Mouse (Mus musculus) ES-Bruce4 (cell line): Measurements from ENCODE around the gene Lpin2. TPM values are rescaled to one million over a fixed set of nuclear protein-coding genes. Genes with fewer than 3 reads are reported as not detected.

Experiments
- H3K27ac ChIP-seq: 2 replicates; pipeline ENCODE4 v1.5.1; 2012; ENCODE audit warnings: low read length, inconsistent platforms; ENCODE audit not compliant: insufficient read depth
- H3K27me3 ChIP-seq: 2 replicates; pipeline ENCODE4 v1.6.1; 2012; ENCODE audit warnings: mild to moderate bottlenecking, low read length, inconsistent platforms; ENCODE audit not compliant: control insufficient read depth, poor library complexity, insufficient read depth, severe bottlenecking
- H3K36me3 ChIP-seq: 2 replicates; pipeline ENCODE4 v1.6.1; 2012; ENCODE audit warnings: inconsistent platforms, mild to moderate bottlenecking, low read length, moderate library complexity; ENCODE audit not compliant: control insufficient read depth, poor library complexity, insufficient read depth, severe bottlenecking
- H3K4me1 ChIP-seq: one replicate; pipeline ENCODE4 v1.8.1; 2011; ENCODE audit warnings: low read length; ENCODE audit not compliant: control insufficient read depth, insufficient read depth
- H3K4me3 ChIP-seq: 2 replicates; pipeline ENCODE4 v1.5.1; 2011; ENCODE audit warnings: low read depth, mild to moderate bottlenecking, low read length
- H3K9ac ChIP-seq: 2 replicates; pipeline ENCODE4 v1.6.1; 2012; ENCODE audit warnings: low read depth, mild to moderate bottlenecking, inconsistent platforms; ENCODE audit not compliant: poor library complexity, severe bottlenecking
- H3K9me3 ChIP-seq: replicated peaks from 2 replicates; pipeline ENCODE4 v1.6.1; 2012; ENCODE audit warnings: mild to moderate bottlenecking, low read length, inconsistent platforms; ENCODE audit not compliant: control insufficient read depth, poor library complexity, insufficient read depth, severe bottlenecking
- CTCF ChIP-seq: IDR thresholded peaks from one replicate; pipeline ENCODE4 v1.8.1; 2011; ENCODE audit warnings: low read depth, low read length
- EP300 ChIP-seq: IDR thresholded peaks from 2 replicates; pipeline ENCODE4 v1.6.1; 2011; ENCODE audit warnings: low read depth, low read length; ENCODE audit not compliant: insufficient read depth
- POLR2A ChIP-seq: IDR thresholded peaks from one replicate; pipeline ENCODE4 v1.8.1; 2011; ENCODE audit warnings: low read length; ENCODE audit not compliant: insufficient read depth
- polyA plus RNA-seq: library from polyadenylated mRNA; stranded (reverse); fragments of >200 nt; gene quantifications from 2 replicates; pipeline ENCODE4 v1.2.4, GENCODE M21; 2011; ENCODE audit warnings: low read depth; ENCODE audit not compliant: missing spikeins, insufficient read depth, insufficient read length

The Lpin2 gene
- polyA plus RNA-seq, 1 experiment = 19.2 TPM

GRCm38 (mm10) chr17:71254736-71255135, 72.4 kb downstream of the Lpin2 start:
- H3K9ac ChIP-seq = no peak overlapping the region
- no peaks in the 10 kb centered on the region for H3K27me3 ChIP-seq
- H3K4me1 ChIP-seq = no peaks in the 10 kb centered on the region
- peak; percentile 26 for TF ChIP-seq CTCF
- TF ChIP-seq POLR2A = no peak
- no peak for TF ChIP-seq EP300
- H3K9me3 ChIP-seq = no peaks in the 10 kb centered on the region
- no peak overlapping the region for H3K4me3 ChIP-seq
- H3K36me3 ChIP-seq = no peaks in the 10 kb centered on the region
- no peak overlapping the region for H3K27ac ChIP-seq

DNA sequence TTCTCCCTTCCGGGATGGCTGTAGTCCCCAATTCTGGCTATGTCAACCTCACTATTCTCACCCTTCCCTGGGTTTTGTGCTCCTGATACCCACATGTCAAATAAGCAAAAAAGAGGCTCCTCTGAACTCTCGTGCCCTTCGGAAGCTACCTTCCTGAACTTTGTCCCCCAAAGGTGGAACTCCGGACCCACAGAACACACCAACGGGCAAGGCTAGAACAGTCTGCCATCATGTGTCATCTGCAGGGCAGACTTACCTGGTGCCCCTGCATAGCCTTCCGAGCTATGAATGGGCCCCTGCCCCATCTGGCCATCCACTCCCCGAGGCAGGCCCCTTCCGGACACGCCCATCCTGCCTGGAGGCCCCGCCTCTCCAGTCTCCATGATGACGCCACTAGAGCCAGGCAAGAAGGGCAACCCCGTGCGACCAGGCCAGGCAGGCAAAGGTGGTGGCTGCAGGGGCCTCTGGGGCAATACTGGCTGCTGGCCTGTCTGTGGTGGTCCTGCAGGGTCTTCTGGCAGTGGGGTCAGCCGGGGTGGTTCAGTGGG, 73.8 kb downstream of the Lpin2 start:
- TF ChIP-seq CTCF (no peak), EP300 (no peak), POLR2A (no peak)
- H3K4me3 ChIP-seq = no peak overlapping the region
- no peaks in the 10 kb centered on the region for H3K27me3 ChIP-seq
- H3K9ac ChIP-seq = no peak overlapping the region
- no peaks in the 10 kb centered on the region for H3K9me3 ChIP-seq
- no peak overlapping the region for H3K27ac ChIP-seq
- H3K4me1 ChIP-seq = no peaks in the 10 kb centered on the region
- no peaks in the 10 kb centered on the region for H3K36me3 ChIP-seq

DNA sequence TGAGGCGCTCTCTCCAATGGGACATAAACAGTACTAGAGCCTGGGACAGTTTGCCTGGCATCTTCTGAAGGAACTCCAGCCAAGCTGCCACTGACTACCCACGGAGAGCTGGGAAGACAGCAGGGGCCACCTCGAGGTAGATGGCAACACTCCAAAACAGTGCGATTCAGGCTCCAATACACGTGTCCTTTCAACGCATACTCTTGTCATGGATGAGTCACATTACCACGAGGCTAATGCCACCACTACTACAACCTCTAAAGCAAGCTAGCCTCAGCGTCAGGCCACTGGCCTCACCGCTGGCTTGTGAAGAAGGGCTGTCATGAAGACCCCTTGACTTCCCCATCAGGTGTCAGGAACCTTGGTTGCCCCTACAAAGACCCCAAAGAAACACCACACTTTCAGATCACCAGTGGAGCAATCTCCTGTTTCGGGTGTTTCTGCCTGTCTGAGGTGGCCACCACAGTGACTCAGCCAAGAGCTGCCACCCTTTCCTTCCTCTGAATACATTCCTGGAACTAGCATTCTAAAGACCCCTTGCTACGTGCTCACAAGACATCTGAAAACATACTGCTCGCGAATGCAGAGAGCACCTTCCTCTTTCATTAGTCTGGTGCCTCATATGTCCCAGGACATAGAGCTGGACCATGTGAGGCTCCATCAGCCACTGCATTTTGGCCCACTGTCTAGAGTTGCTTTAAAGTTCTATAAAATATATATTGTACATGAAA, 74.6 kb downstream of the Lpin2 start:
- Histone ChIP-seq H3K9ac (no peak overlapping the region), H3K4me3 (no peak overlapping the region), H3K4me1 (no peaks in the 10 kb centered on the region), H3K9me3 (no peaks in the 10 kb centered on the region), H3K27me3 (no peaks in the 10 kb centered on the region), H3K36me3 (no peaks in the 10 kb centered on the region), H3K27ac (no peak overlapping the region)
- TF ChIP-seq CTCF = no peak

- TF ChIP-seq EP300 = no peak
- no peak for TF ChIP-seq CTCF
- no peak for TF ChIP-seq POLR2A
- H3K9ac ChIP-seq = no peak overlapping the region
- H3K4me1 ChIP-seq = no peaks in the 10 kb centered on the region
- no peaks in the 10 kb centered on the region for H3K36me3 ChIP-seq
- no peaks in the 10 kb centered on the region for H3K27me3 ChIP-seq
- no peaks in the 10 kb centered on the region for H3K9me3 ChIP-seq
- no peak overlapping the region for H3K27ac ChIP-seq
- no peak overlapping the region for H3K4me3 ChIP-seq
These were observed 77.4 kb downstream of the Lpin2 start for GRCm38 (mm10) chr17:71259727-71260126.

GRCm38 (mm10) chr17:71260658-71261057, 78.3 kb downstream of the Lpin2 start:
- Histone ChIP-seq H3K9ac (no peak overlapping the region), H3K27ac (no peak overlapping the region), H3K27me3 (no peaks in the 10 kb centered on the region), H3K4me1 (no peaks in the 10 kb centered on the region), H3K36me3 (no peaks in the 10 kb centered on the region), H3K4me3 (no peak overlapping the region), H3K9me3 (no peaks in the 10 kb centered on the region)
- TF ChIP-seq CTCF (peak; percentile 46), EP300 (no peak)

DNA sequence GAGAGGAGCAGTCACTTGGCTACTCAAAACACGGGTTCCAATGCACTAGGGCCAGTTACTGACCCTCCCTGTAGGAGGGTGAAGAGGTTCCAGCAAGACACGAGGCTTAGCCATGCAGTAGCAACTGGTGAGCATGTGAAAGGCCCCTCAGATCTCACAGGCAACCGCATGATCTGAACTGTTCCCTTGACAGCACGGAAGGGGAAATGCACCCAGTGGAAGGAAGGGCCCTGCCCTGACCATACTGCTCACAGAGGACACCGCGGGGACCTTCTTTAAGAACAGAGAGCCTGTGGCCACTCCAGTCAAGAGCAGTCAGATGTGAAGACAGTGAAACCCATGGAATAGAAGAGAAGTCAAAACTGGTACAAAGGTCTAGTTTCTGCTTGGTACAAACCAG, 80.8 kb downstream of the Lpin2 start:
- Histone ChIP-seq H3K4me1 (no peaks in the 10 kb centered on the region), H3K9me3 (no peaks in the 10 kb centered on the region), H3K4me3 (no peak overlapping the region), H3K27ac (no peak overlapping the region), H3K27me3 (no peaks in the 10 kb centered on the region), H3K9ac (no peak overlapping the region), H3K36me3 (no peaks in the 10 kb centered on the region)
- TF ChIP-seq EP300 = no peak
- no peak for TF ChIP-seq CTCF
- TF ChIP-seq POLR2A = no peak
